Mouse (Mus musculus) urinary bladder, postnatal 36 days (tissue): ENCODE results near the gene 2410131K14Rik.

Source experiments
- DNase-seq, 2 experiments: peaks; one replicate each; pipeline ENCODE4 v3.0.0; 2022; ENCODE audit warnings: low spot score in 2 of 2, mixed read lengths in 1 of 2

2410131K14Rik gene

GRCm38 (mm10) chr5:118244606-118245443, at the start of gene 2410131K14Rik, which contains the start of gene Rnft2:
2410131K14Rik (plus strand) TSS chr5:118245227.
Rnft2 (minus strand) TSS chr5:118245116.
- peak; percentile 99 to 100 for DNase-seq

DNA sequence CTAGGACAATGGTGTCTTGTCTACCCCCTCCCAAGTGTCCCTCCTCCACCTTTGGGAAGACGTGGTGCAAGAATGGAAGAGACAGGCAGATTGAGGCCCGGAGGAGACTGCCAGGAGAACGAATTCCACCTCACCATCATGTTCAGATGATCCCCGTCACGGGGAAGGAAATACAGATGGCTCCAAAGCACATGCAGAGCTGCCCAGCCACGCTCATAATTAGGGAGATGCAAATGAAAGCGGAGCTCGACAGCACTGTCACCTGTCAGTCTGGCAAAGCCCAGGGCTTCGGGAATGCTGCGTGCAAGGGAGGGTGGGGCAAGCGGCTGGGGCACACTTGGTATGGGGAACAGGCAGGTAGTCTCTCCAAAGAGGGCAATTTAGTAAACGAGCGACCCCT, 47.6 kb upstream of the 2410131K14Rik start:
- DNase-seq, result no peak

GRCm38 (mm10) chr5:118199670-118200069, 45.4 kb upstream of the 2410131K14Rik start:
- no peak for DNase-seq

GRCm38 (mm10) chr5:118204675-118205440, 40.2 kb upstream of the 2410131K14Rik start:
- DNase-seq, result no peak

- no peak for DNase-seq
Observed at GRCm38 (mm10) chr5:118205852-118206251, 39.2 kb upstream of the 2410131K14Rik start.

GRCm38 (mm10) chr5:118214012-118214411, 31.0 kb upstream of the 2410131K14Rik start:
- no peak for DNase-seq

GRCm38 (mm10) chr5:118214418-118215154, 30.4 kb upstream of the 2410131K14Rik start:
- peak; percentile 38 to 56 for DNase-seq

GRCm38 (mm10) chr5:118217410-118217809, 27.6 kb upstream of the 2410131K14Rik start:
- no peak for DNase-seq

DNA sequence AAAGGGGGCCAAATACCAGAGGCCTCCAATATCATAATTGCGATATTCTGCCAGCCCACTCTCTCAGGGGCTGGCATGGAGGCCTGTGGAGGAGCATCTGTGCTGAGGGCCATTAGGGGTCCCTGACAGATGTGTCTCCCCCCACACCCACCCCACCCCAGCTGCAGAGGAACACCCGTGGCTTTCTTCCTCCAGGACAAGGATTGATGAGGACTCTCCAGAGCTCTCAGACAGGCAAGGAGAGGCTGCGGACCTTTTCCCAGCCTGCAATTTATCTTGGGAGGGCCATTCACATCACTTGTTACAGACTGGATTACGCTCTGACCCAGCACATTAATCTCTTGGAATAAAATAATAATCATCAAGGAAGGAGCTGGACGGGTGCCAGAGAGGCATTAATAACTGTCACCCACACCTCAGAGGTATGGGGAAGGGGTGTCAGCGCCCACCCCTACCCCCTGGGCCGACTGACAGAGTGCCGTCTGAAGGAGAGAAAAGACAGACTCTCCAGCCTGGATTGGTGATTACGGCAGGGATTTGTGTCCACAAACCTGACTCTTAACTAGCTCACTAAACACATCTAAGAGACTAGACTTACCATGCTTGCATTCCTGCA, 21.8 kb upstream of the 2410131K14Rik start:
- no peak for DNase-seq

GRCm38 (mm10) chr5:118230071-118230611, 14.9 kb upstream of the 2410131K14Rik start:
- no peak for DNase-seq

DNA sequence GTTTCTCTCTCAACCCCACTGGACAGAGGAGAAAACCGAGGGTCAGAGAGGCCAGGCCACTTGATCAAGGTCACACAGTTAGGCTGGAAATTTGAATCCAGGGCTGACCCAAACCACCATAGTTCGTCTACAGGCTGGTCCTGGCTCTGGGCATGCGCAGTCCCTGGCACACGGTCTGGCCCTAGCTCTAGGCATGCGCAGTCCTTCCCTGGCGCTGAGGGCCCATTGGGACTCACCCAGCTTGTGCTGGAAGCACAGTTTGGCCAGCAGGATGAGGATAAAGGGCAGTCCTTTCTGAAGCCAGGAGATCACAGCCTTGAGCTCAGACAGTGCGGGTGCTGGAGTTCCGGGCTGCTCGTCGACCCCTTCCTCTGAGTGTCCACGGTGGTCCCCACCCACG, 8.1 kb upstream of the 2410131K14Rik start:
- DNase-seq, result peak in 1 of 2 experiments; percentile 56

GRCm38 (mm10) chr5:118239671-118240070, 5.4 kb upstream of the 2410131K14Rik start:
- DNase-seq, result no peak

DNA sequence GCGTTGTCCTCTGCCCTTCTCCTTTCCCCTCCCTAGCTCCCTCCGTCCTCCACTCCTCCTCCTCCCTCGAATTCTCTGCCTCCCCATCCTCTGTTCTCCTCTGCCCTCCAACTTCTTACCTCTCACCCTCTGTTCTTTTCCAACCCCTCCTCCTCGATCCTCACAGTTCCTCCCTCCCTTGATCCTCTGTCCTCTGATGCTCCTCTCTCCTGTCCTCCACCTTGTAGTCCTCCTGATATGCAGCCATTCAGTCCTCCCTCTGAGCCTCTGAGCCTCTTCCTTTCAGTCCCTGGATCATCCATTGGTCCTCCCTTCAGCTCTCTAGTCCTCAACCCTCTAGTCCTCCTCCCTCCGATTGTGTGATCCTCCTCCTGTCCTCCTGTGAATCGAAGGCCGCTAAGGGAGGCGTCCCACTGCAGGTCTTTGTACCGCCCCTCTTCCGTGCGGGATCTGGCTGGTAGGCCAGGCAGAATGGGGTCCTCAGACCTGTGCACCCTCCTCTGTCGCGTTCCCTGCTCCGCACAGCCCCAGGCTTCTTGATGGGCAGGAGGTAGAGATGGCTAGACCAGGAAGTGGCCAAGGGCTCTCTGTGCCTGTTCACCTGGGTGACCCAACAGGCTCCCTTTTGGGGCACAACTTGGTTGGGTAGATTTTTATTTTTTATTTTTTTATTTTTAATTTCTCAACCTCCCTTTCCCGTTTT, 730 bp downstream of the 2410131K14Rik start:
- no peak for DNase-seq

DNA sequence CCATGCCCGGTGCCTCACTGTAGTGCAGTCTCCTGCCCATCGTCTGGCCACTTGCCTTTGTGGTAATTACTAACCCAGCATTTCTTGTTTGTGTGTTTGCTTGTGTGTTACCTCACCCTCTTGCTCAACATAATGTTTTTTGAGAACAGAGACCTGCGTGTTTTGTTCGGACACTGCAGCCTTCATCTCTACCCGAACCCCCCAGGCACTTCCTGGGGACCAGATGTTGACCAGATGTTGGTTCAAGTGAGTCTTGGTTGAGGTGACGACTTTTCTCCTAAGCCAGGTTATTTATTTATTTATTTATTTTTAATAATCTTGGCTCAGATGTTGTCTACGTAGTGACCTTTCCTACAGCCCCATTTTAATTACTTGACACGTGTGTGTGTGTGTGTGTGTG, 2.4 kb downstream of the 2410131K14Rik start:
- DNase-seq, result no peak

DNA sequence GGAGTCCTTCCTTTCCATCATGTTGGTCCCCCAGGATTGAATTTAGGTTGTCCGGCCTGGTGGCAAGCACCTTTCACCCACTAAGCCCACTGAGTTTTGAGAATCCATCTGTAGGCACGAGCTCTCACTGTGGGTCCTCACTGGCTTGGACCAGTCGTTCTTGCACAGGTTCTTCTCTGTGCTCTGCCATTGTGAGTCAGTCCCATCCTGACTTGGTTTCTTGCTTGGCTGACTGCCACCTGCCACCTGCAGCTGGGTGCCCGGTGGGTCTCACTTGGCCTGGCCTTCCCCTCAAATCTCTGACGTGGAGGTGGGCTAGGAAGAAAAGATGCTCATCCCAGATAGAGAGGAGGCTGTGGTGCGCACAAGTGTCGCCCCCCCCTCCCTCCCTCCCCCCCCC, 6.0 kb downstream of the 2410131K14Rik start:
- DNase-seq, result no peak

DNA sequence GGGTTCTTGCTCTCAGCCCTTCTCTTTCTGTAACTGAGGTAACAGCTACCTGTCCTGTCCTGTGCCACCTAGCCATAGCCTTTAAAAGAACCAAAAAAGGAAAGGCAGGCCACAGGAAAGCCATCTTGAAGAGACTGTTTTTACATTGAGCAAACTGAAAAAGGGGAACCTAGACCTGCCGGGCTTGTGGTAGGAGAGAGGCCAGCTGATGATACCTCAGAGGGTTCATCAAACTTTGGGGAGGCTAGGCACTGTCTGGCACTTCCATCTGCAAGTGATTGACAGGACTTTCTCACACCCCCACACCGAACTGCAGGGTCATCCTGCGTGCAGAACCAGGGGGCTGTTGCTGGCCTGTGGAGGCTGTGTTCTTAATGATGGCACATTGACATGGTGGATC, 8.5 kb downstream of the 2410131K14Rik start:
- no peak for DNase-seq

- no peak for DNase-seq
Observed at GRCm38 (mm10) chr5:118256981-118257380, 12.0 kb downstream of the 2410131K14Rik start.

DNA sequence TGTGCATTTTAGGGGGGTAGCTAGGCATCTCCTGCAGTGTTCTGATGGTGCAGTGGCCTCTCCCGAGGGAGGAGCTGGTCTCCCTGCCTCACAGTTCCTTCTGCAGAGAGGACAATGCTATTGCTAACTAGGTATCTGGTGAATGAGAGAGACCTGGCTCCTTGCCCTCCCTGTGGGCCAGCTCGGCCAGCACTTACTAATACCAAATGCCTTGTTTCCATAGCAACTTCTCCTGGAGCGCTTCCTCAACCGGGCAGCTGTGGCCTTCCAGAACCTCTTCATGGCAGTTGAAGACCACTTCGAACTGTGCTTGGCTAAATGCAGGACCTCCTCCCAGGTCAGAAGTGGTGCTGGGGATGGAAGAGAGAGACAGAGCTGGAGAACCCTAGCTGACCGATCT, 14.1 kb downstream of the 2410131K14Rik start:
- no peak for DNase-seq

DNA sequence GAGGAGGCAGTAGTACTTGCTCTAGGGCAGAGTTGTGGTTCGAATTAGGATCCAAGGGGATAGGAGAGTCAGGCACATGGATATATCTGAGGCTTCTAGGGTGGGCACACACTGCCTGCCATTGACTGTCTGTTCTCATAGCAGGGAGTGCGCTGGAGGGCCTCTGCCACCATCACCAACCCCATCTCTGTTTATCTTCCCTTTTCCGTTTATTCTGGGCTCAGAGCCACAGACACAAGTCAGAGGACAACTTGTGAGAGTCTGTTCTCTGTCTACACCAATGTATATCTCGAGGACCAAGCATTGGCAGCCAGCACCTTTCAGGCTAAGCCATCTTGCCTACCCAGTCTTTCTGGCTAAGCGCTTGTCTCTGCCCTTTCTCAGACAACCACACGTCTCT, 14.6 kb downstream of the 2410131K14Rik start:
- no peak for DNase-seq

DNA sequence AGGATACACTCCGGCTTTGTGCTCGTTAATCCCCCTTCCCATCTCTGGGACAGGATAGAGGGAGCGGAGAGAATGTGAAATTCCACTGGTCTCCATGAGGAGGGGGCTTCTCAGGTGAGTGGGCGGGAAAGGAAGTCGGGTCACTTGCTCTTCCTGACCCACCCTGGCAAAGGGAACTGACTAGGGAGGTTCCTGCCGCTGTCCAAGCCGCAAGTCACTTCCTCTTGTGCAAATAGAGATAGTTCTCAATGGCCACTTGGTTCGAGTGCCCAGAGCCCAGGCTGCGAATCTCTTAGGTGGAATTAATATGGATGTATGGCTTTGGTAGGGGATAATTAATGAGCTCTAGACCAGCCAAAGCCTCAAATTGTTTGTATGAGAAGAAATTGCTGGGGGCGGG, 15.0 kb downstream of the 2410131K14Rik start:
- no peak for DNase-seq

GRCm38 (mm10) chr5:118260642-118261041, 15.6 kb downstream of the 2410131K14Rik start:
- DNase-seq, result no peak
